Mouse (Mus musculus) forebrain, embryonic 11.5 days (tissue): Measurements from ENCODE around the gene Wnt3. TPM values are rescaled to one million over a fixed set of nuclear protein-coding genes. Genes with fewer than 3 reads are reported as not detected.

Experiments used
- ATAC-seq: fragments of 200-750 bp; cut with Nextera tagmentation; replicated peaks from 2 replicates; pipeline ENCODE4 v1.8.0; 2017; ENCODE audit warnings: moderate TSS enrichment; ENCODE audit not compliant: low FRiP score
- DNase-seq: peaks from one replicate; pipeline ENCODE4 v3.0.0-alpha.2; 2017; ENCODE audit warnings: low spot score
- H3K27ac ChIP-seq: fragments of 300-500 bp; sonication (generic); 2 replicates; pipeline ENCODE4 v1.5.1; 2014; ENCODE audit warnings: low read depth, low read length
- H3K27me3 ChIP-seq: fragments of 300-500 bp; sonication (generic); 2 replicates; pipeline ENCODE4 v1.6.1; 2014; ENCODE audit warnings: mild to moderate bottlenecking, low read length, mixed read lengths; ENCODE audit not compliant: control insufficient read depth, insufficient read depth
- H3K36me3 ChIP-seq: fragments of 300-500 bp; sonication (generic); 2 replicates; pipeline ENCODE4 v1.6.1; 2014; ENCODE audit warnings: mild to moderate bottlenecking, low read length, moderate library complexity, mixed read lengths; ENCODE audit not compliant: control insufficient read depth, insufficient read depth
- H3K4me1 ChIP-seq: fragments of 300-500 bp; sonication (generic); replicated peaks from 2 replicates; pipeline ENCODE4 v1.6.1; 2014; ENCODE audit warnings: low read length, mixed read lengths; ENCODE audit not compliant: control insufficient read depth, insufficient read depth
- H3K4me2 ChIP-seq: fragments of 300-500 bp; sonication (generic); 2 replicates; pipeline ENCODE4 v1.6.1; 2014; ENCODE audit warnings: low read depth, mild to moderate bottlenecking, low read length, moderate library complexity, mixed read lengths; ENCODE audit not compliant: severe bottlenecking
- H3K4me3 ChIP-seq: fragments of 300-500 bp; sonication (generic); 2 replicates; pipeline ENCODE4 v1.5.1; 2014; ENCODE audit warnings: low read depth, low read length
- H3K9ac ChIP-seq: fragments of 300-500 bp; sonication (generic); 2 replicates; pipeline ENCODE4 v1.6.1; 2014; ENCODE audit warnings: low read length
- H3K9me3 ChIP-seq: fragments of 300-500 bp; sonication (generic); 2 replicates; pipeline ENCODE4 v1.6.1; 2016; ENCODE audit warnings: low read length, mixed read lengths; ENCODE audit not compliant: control insufficient read depth
- WGBS: fragments of 180-500 bp; shearing (Covaris S2); extraction: QIAGEN DNeasy Blood & Tissue Kit; methylation state at CpG from one replicate; pipeline ENCODE4 v1.1.7; 2014; 5-methylcytosine and 5-hydroxymethylcytosine counted together
- polyA plus RNA-seq: library from polyadenylated mRNA; unstranded; fragments of >200 nt; fragmentation: Nextera tagmentation; extraction: Ambion mirVana; gene quantifications from 2 replicates; pipeline ENCODE4 v1.2.1, GENCODE M21; 2014

The Wnt3 gene
- polyA plus RNA-seq, 1 experiment from 2014 or later, result 5.7 TPM

DNA sequence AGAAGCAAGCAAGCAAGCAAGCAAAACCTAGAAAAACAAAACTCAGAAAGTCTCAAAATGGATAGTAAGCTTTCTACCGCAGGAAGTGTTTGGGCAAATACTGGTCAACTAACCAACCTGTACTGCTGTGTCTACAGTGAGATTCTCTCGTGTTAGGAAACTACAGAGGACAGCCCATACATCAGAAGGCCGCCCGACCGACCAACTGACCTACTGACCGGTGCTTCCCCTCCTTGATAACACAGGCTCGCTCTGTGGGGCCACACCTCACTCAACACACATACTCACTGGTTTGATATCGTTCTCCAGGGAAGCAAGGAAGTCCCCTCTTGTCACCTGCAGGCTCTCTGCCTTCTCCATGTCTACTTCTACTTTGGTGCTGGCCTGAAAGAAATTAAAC is 89.0 kb downstream of the Wnt3 start:
- 90% methylated on average over 8 of the region's 8 CpGs for WGBS

GRCm38 (mm10) chr11:103864486-103864885 is 90.5 kb downstream of the Wnt3 start:
- no peak overlapping the region for H3K27ac ChIP-seq
- H3K4me1 ChIP-seq, result no peaks in the 10 kb centered on the region
- DNase-seq (no peak), ATAC-seq (no peak)
- H3K9ac ChIP-seq, result no peak overlapping the region
- 88% methylated on average over 4 of the region's 4 CpGs for WGBS
- H3K9me3 ChIP-seq, result no peaks in the 10 kb centered on the region
- H3K27me3 ChIP-seq, result no peaks in the 10 kb centered on the region
- H3K36me3 ChIP-seq, result no peaks in the 10 kb centered on the region; the same call in 1 of the 2 replicates
- no peak overlapping the region for H3K4me3 ChIP-seq
- no peak overlapping the region for H3K4me2 ChIP-seq

More for the DNA sequence above, 89.0 kb downstream of the Wnt3 start:
- DNase-seq (no peak), ATAC-seq (no peak)
- no peak overlapping the region for H3K27ac ChIP-seq
- no peaks in the 10 kb centered on the region for H3K9me3 ChIP-seq
- H3K4me3 ChIP-seq, result no peak overlapping the region
- no peak overlapping the region for H3K9ac ChIP-seq
- no peaks in the 10 kb centered on the region for H3K4me1 ChIP-seq
- H3K4me2 ChIP-seq, result no peak overlapping the region
- no peaks in the 10 kb centered on the region; the same call in 1 of the 2 replicates for H3K36me3 ChIP-seq
- H3K27me3 ChIP-seq, result no peaks in the 10 kb centered on the region

DNA sequence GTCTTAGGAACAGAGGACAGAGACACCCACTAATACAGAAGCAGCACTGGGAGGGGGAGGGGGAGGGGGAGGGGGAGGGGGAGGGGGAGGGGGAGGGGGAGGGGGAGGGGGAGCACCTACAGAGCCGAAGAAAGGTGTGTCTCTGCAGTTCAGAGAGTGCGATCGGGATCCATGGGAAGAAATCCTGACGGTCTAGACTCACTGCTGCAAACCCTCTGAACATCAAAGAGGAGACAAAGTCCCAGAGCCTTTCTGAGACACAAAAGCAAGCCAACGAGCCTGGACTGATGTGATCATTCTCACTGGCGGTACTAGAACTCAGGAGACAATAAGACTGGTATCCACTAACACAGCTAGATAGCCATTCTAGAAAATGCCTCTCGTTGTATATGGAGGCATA is 91.4 kb downstream of the Wnt3 start:
- no peaks in the 10 kb centered on the region for H3K27me3 ChIP-seq
- WGBS, result 65% methylated on average over 7 of the region's 7 CpGs
- DNase-seq, result no peak
- H3K27ac ChIP-seq, result no peak overlapping the region
- no peak for ATAC-seq
- no peak overlapping the region for H3K4me2 ChIP-seq
- H3K4me3 ChIP-seq, result no peak overlapping the region
- no peak overlapping the region for H3K9ac ChIP-seq
- H3K9me3 ChIP-seq, result no peaks in the 10 kb centered on the region
- H3K4me1 ChIP-seq, result no peaks in the 10 kb centered on the region
- no peaks in the 10 kb centered on the region; the same call in 1 of the 2 replicates for H3K36me3 ChIP-seq

Other genes with a start within 250 kb of the Wnt3 start
- not detected in 2 replicates for gene Gm884, start 153.0 kb upstream of the Wnt3 start, polyA plus RNA-seq
- gene Lyzl6, start 135.3 kb upstream of the Wnt3 start, polyA plus RNA-seq, result not detected in 2 replicates
- gene Rprml, start 124.6 kb upstream of the Wnt3 start, polyA plus RNA-seq, result not detected in 2 replicates
- gene Gosr2, start 76.3 kb upstream of the Wnt3 start, polyA plus RNA-seq, result 86.7 and 94.9 TPM in 2 replicates
- 0.49 and 0.87 TPM in 2 replicates for gene Wnt9b, start 24.3 kb upstream of the Wnt3 start, polyA plus RNA-seq
- gene Nsf, start 179.9 kb downstream of the Wnt3 start, polyA plus RNA-seq, result 52.6 and 61.2 TPM in 2 replicates
- 124 TPM in 2 replicates for gene Arf2, start 192.6 kb downstream of the Wnt3 start, polyA plus RNA-seq